Mouse (Mus musculus) thymus, adult 2 months (tissue): ENCODE data around the gene Pdgfb.

Source experiments
- CTCF ChIP-seq: fragments of 200-500 bp; IDR thresholded peaks from 2 replicates; pipeline ENCODE4 v1.5.1; 2012; ENCODE audit warnings: mild to moderate bottlenecking, control low read depth, low read length, moderate library complexity, borderline replicate concordance; ENCODE audit not compliant: control insufficient read depth, poor library complexity, insufficient read depth; ENCODE audit errors: extremely low read depth
- POLR2A ChIP-seq: fragments of 200-500 bp; IDR thresholded peaks from 2 replicates; pipeline ENCODE4 v1.6.1; 2012; ENCODE audit warnings: mild to moderate bottlenecking, low read length, control low read depth, moderate library complexity; ENCODE audit not compliant: control insufficient read depth, poor library complexity, insufficient read depth; ENCODE audit errors: extremely low read depth

GRCm38 (mm10) chr15:80037255-80038109 is 22.7 kb upstream of the Pdgfb start:
- TF ChIP-seq POLR2A (no peak), CTCF (no peak)
